Mouse (Mus musculus): ENCODE measurements around the gene Zp3. TPM values are rescaled to one million over a fixed set of nuclear protein-coding genes. Genes with fewer than 3 reads are reported as not detected.
A peak's percentile ranks its signal among the peaks of the same experiment; 100 is the strongest.

Gene Zp3
- polyA plus RNA-seq, 1 experiment from 2014 or later, result 0.13 TPM

GRCm38 (mm10) chr5:135962125-135962491, 17.8 kb upstream of the Zp3 start:
- peak overlapping the region; percentile 60 for H3K4me3 ChIP-seq
- ATAC-seq (ENCODE audit: insufficient number of reproducible peaks, low FRiP score), result no peak

GRCm38 (mm10) chr5:135962492-135963279, 17.2 kb upstream of the Zp3 start:
- 1% methylated on average over 64 of the region's 64 CpGs for WGBS
- peaks cover 19% of the 10 kb centered on the region for H3K4me1 ChIP-seq (replicated peaks)
- peak overlapping the region; percentile 83 for H3K9ac ChIP-seq
- ATAC-seq (ENCODE audit: insufficient number of reproducible peaks, low FRiP score), result peak; percentile 96
- no peaks in the 10 kb centered on the region for H3K36me3 ChIP-seq
- H3K27ac ChIP-seq (ENCODE audit: poor library complexity, severe bottlenecking), result peak overlapping the region; percentile 89
- peaks cover 3% of the 10 kb centered on the region for H3K27me3 ChIP-seq (replicated peaks)
- no peaks in the 10 kb centered on the region for H3K9me3 ChIP-seq (replicated peaks)
- peak overlapping the region; percentile 87 for H3K4me2 ChIP-seq
- peak overlapping the region; percentile 60 for H3K4me3 ChIP-seq

More at GRCm38 (mm10) chr5:135962125-135962491, 17.8 kb upstream of the Zp3 start:
- no peaks in the 10 kb centered on the region for H3K9me3 ChIP-seq (replicated peaks)
- H3K4me1 ChIP-seq (replicated peaks), result peaks cover 20% of the 10 kb centered on the region
- peak overlapping the region; percentile 41; the same call in 1 of the 2 replicates for H3K9ac ChIP-seq
- H3K4me2 ChIP-seq, result peak overlapping the region; percentile 87
- H3K27me3 ChIP-seq (replicated peaks), result peaks cover 3% of the 10 kb centered on the region
- no peaks in the 10 kb centered on the region for H3K36me3 ChIP-seq
- peak overlapping the region; percentile 89 for H3K27ac ChIP-seq (ENCODE audit: poor library complexity, severe bottlenecking)
- WGBS, result under 1% methylated on average over 11 of the region's 11 CpGs

- Histone ChIP-seq H3K4me2 (peak overlapping the region; percentile 87), H3K27ac (ENCODE audit: poor library complexity, severe bottlenecking) (peak overlapping the region; percentile 89), H3K27me3 (replicated peaks) (peaks cover 3% of the 10 kb centered on the region), H3K9ac (peak overlapping the region; percentile 83), H3K9me3 (replicated peaks) (no peaks in the 10 kb centered on the region), H3K4me3 (peak overlapping the region; percentile 60), H3K4me1 (replicated peaks) (peaks cover 19% of the 10 kb centered on the region), H3K36me3 (no peaks in the 10 kb centered on the region)
- ATAC-seq (ENCODE audit: insufficient number of reproducible peaks, low FRiP score), result no peak
- 6% methylated on average over 6 of the region's 6 CpGs for WGBS
Observed at GRCm38 (mm10) chr5:135963280-135963627, 16.6 kb upstream of the Zp3 start.

- no peak for ATAC-seq (ENCODE audit: insufficient number of reproducible peaks, low FRiP score)
- peak overlapping the region; percentile 17 for H3K4me3 ChIP-seq
- WGBS, result 10% methylated on average over 24 of the region's 24 CpGs
- peaks cover 3% of the 10 kb centered on the region for H3K27me3 ChIP-seq (replicated peaks)
- H3K4me1 ChIP-seq (replicated peaks), result peaks cover 19% of the 10 kb centered on the region
- H3K9ac ChIP-seq, result peak overlapping the region; percentile 5; the same call in 1 of the 2 replicates
- no peaks in the 10 kb centered on the region for H3K36me3 ChIP-seq
- no peak overlapping the region for H3K27ac ChIP-seq (ENCODE audit: poor library complexity, severe bottlenecking)
- no peaks in the 10 kb centered on the region for H3K9me3 ChIP-seq (replicated peaks)
- H3K4me2 ChIP-seq, result peak overlapping the region; percentile 61
Observed at GRCm38 (mm10) chr5:135965501-135965930, 14.4 kb upstream of the Zp3 start.

GRCm38 (mm10) chr5:135966866-135967265, 13.0 kb upstream of the Zp3 start:
- 60% methylated on average over 9 of the region's 9 CpGs for WGBS
- peaks cover 3% of the 10 kb centered on the region for H3K27me3 ChIP-seq (replicated peaks)

GRCm38 (mm10) chr5:135968781-135969180, 11.1 kb upstream of the Zp3 start:
- 53% methylated on average over 1 of the region's 1 CpGs for WGBS
- Histone ChIP-seq H3K9me3 (replicated peaks) (no peaks in the 10 kb centered on the region), H3K4me1 (replicated peaks) (peaks cover 7% of the 10 kb centered on the region), H3K4me2 (no peak overlapping the region), H3K9ac (no peak overlapping the region), H3K27me3 (replicated peaks) (peaks cover 3% of the 10 kb centered on the region), H3K36me3 (no peaks in the 10 kb centered on the region), H3K27ac (ENCODE audit: poor library complexity, severe bottlenecking) (no peak overlapping the region), H3K4me3 (no peak overlapping the region)
- ATAC-seq (ENCODE audit: insufficient number of reproducible peaks, low FRiP score), result no peak

More at GRCm38 (mm10) chr5:135966866-135967265, 13.0 kb upstream of the Zp3 start:
- ATAC-seq (ENCODE audit: insufficient number of reproducible peaks, low FRiP score), result no peak
- Histone ChIP-seq H3K4me3 (no peak overlapping the region), H3K4me2 (no peak overlapping the region), H3K27ac (ENCODE audit: poor library complexity, severe bottlenecking) (no peak overlapping the region), H3K9me3 (replicated peaks) (no peaks in the 10 kb centered on the region), H3K9ac (no peak overlapping the region), H3K4me1 (replicated peaks) (peaks cover 12% of the 10 kb centered on the region), H3K36me3 (no peaks in the 10 kb centered on the region)

GRCm38 (mm10) chr5:135970247-135970646, 9.7 kb upstream of the Zp3 start:
- 80% methylated on average over 6 of the region's 6 CpGs for WGBS
- no peak for ATAC-seq (ENCODE audit: insufficient number of reproducible peaks, low FRiP score)
- Histone ChIP-seq H3K27me3 (replicated peaks) (peaks cover 3% of the 10 kb centered on the region; the same call in 1 of the 2 replicates), H3K27ac (ENCODE audit: poor library complexity, severe bottlenecking) (no peak overlapping the region), H3K36me3 (no peaks in the 10 kb centered on the region), H3K4me1 (replicated peaks) (peaks cover 7% of the 10 kb centered on the region), H3K9ac (no peak overlapping the region), H3K4me3 (no peak overlapping the region), H3K4me2 (no peak overlapping the region), H3K9me3 (replicated peaks) (no peaks in the 10 kb centered on the region)

GRCm38 (mm10) chr5:135971876-135972275, 8.0 kb upstream of the Zp3 start:
- Histone ChIP-seq H3K9ac (no peak overlapping the region), H3K27ac (ENCODE audit: poor library complexity, severe bottlenecking) (no peak overlapping the region)

GRCm38 (mm10) chr5:135974365-135974764, 5.5 kb upstream of the Zp3 start, which contains the start of gene Ssc4d:
TSS of gene Ssc4d (minus strand) at chr5:135974531.
- WGBS, result 16% methylated on average over 9 of the region's 9 CpGs
- Histone ChIP-seq H3K36me3 (no peaks in the 10 kb centered on the region), H3K27ac (ENCODE audit: poor library complexity, severe bottlenecking) (no peak within 1 kb of the TSS), H3K9ac (no peak within 1 kb of the TSS), H3K4me1 (replicated peaks) (no peaks in the 10 kb centered on the region), H3K4me3 (no peak within 1 kb of the TSS), H3K4me2 (no peak within 1 kb of the TSS), H3K9me3 (replicated peaks) (no peaks in the 10 kb centered on the region), H3K27me3 (replicated peaks) (no peaks in the 10 kb centered on the region)
- no peak for ATAC-seq (ENCODE audit: insufficient number of reproducible peaks, low FRiP score)

More at GRCm38 (mm10) chr5:135971876-135972275, 8.0 kb upstream of the Zp3 start:
- Histone ChIP-seq H3K4me3 (no peak overlapping the region), H3K9me3 (replicated peaks) (no peaks in the 10 kb centered on the region), H3K27me3 (replicated peaks) (no peaks in the 10 kb centered on the region), H3K36me3 (no peaks in the 10 kb centered on the region), H3K4me2 (no peak overlapping the region), H3K4me1 (replicated peaks) (no peaks in the 10 kb centered on the region)
- no peak for ATAC-seq (ENCODE audit: insufficient number of reproducible peaks, low FRiP score)
- WGBS, result 80% methylated on average over 7 of the region's 7 CpGs

GRCm38 (mm10) chr5:135975893-135976668, 3.8 kb upstream of the Zp3 start:
- ATAC-seq (ENCODE audit: insufficient number of reproducible peaks, low FRiP score), result peak; percentile 49

GRCm38 (mm10) chr5:135979381-135979780, 518 bp upstream of the Zp3 start:
- ATAC-seq (ENCODE audit: insufficient number of reproducible peaks, low FRiP score), result no peak
- Histone ChIP-seq H3K4me3 (no peak overlapping the region), H3K27me3 (replicated peaks) (no peaks in the 10 kb centered on the region), H3K27ac (ENCODE audit: poor library complexity, severe bottlenecking) (no peak overlapping the region), H3K36me3 (no peaks in the 10 kb centered on the region), H3K9ac (no peak overlapping the region), H3K4me2 (no peak overlapping the region), H3K9me3 (replicated peaks) (no peaks in the 10 kb centered on the region), H3K4me1 (replicated peaks) (no peaks in the 10 kb centered on the region)
- WGBS, result 81% methylated on average over 5 of the region's 5 CpGs

More at GRCm38 (mm10) chr5:135975893-135976668, 3.8 kb upstream of the Zp3 start:
- 90% methylated on average over 8 of the region's 8 CpGs for WGBS
- H3K27ac ChIP-seq (ENCODE audit: poor library complexity, severe bottlenecking), result no peak overlapping the region
- no peaks in the 10 kb centered on the region for H3K4me1 ChIP-seq (replicated peaks)
- no peaks in the 10 kb centered on the region for H3K36me3 ChIP-seq
- H3K9ac ChIP-seq, result no peak overlapping the region
- no peak overlapping the region for H3K4me3 ChIP-seq
- no peaks in the 10 kb centered on the region for H3K9me3 ChIP-seq (replicated peaks)
- H3K27me3 ChIP-seq (replicated peaks), result no peaks in the 10 kb centered on the region
- H3K4me2 ChIP-seq, result no peak overlapping the region

Data from heart, embryonic 12.5 days (tissue).